Mouse (Mus musculus) erythroblast, embryonic 14.5 days (primary cell): ENCODE results near the gene Bivm. TPM values are rescaled to one million over a fixed set of nuclear protein-coding genes. Genes with fewer than 3 reads are reported as not detected.

Experiments
- H3K27me3 ChIP-seq: 2 replicates; pipeline ENCODE4 v1.6.1; 2012; ENCODE audit warnings: inconsistent platforms; ENCODE audit not compliant: control insufficient read depth
- H3K36me3 ChIP-seq: 2 replicates; pipeline ENCODE4 v1.6.1; 2012; ENCODE audit warnings: mild to moderate bottlenecking, inconsistent platforms; ENCODE audit not compliant: control insufficient read depth
- H3K4me1 ChIP-seq: 2 replicates; pipeline ENCODE4 v1.6.1; 2012; ENCODE audit warnings: inconsistent platforms; ENCODE audit not compliant: control insufficient read depth
- H3K4me3 ChIP-seq: replicated peaks from 2 replicates; pipeline ENCODE3; 2012; ENCODE audit warnings: moderate library complexity, mild to moderate bottlenecking, inconsistent platforms
- H3K9me3 ChIP-seq: 2 replicates; pipeline ENCODE4 v1.6.1; 2012; ENCODE audit warnings: low read length, inconsistent platforms, mixed read lengths; ENCODE audit not compliant: control insufficient read depth
- GATA1 ChIP-seq: IDR thresholded peaks from 2 replicates; pipeline ENCODE4 v1.6.1; 2012; ENCODE audit warnings: low read length, inconsistent platforms, mixed read lengths
- TAL1 ChIP-seq: IDR thresholded peaks from 3 replicates; pipeline ENCODE4 v1.6.1; 2012; ENCODE audit warnings: low read length, inconsistent platforms, mixed read lengths
- polyA plus RNA-seq: library from polyadenylated mRNA; stranded (reverse); fragments of >175 nt; gene quantifications from 2 replicates; pipeline ENCODE4 v1.2.3, GENCODE M21; 2012

Bivm gene
- 0.06 TPM in 1 of 2 replicates, not detected in the other for polyA plus RNA-seq

DNA sequence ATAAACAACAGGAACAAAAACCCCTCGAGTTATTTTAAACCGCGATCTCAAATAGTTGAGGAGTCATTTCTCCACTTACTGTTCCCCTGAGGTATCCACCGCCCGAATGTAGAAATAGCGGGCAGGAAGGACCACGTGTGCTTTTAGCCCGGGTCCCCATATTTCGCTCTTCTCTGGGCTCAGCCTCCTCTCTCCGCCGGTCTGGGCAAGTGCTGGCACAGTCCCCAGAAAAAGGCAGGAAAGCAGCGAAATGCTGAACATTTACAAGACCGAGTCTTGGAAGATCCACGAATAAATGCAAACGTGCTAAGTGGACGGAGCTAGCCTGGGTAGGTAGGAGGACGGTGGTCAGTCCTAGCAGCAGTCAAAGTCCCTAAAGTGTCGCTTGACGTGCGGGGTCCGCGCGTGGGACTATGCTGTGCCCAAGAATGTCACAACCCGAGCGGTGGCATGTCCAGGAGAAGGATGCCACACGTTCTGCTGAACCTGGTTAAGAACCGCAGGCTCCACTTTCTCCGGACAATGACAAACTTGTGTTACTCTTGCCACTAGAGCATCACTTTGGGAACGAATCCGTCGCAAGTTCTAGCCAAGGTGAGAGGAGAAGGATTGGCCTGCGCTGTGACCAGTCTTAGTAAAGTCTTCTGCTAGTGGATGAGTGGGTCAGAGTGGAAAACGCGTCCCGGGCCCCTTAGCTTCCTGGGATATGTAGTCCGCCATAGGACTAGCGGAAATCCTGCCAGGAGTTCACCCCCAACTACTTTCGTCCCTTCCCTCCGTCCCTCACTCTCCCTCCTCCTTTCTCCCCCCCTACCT lies at the start of gene Bivm, which contains the start of gene Kdelc1:
Gene Bivm (plus strand): TSS at position 719 of the 816 bp plus-strand sequence.
Gene Kdelc1 (minus strand): TSS at position 570 of the 816 bp plus-strand sequence.
- Histone ChIP-seq H3K36me3 (peaks cover 17% of the 10 kb centered on the region), H3K4me1 (peaks cover 30% of the 10 kb centered on the region), H3K27me3 (no peaks in the 10 kb centered on the region), H3K4me3 (peak within 1 kb of the TSS; percentile 71), H3K9me3 (no peaks in the 10 kb centered on the region)
- TF ChIP-seq GATA1 (no peak), TAL1 (no peak)

DNA sequence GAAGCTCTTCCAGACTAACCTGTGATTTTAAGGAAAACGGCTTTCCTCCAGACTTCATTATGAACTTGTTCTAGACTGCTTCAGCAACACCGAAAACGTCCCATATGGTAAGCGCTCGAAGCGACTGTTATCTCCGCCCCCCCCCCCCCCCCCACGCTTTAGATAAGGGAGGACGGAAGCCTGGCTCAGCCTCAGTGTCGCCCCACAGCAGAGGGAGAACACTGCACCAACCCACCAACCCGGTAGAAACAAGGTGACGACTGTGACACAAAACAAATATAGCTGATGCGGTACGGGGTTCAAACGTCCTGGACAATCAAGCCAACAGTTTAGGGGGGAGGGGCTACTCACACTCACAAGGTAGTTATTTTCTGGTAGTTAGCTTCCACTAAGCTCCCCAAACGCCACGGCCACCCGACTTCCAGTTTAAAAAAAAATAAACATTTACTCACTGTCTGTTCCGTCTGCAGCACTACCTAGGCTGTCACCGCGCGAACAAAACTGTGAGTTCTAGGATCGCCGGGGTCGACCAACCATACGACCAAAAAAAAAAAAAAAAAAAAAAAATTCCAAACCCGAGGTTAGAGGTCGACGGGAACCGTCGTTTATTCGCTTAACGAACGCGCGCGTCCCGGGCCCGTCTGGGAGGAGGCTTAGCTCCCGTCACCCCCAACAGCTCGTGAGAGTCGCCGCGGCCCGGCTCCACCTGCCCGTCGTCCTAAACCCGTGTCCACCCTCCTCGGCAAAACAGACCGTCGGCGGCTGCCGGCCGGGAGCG lies 17.1 kb upstream of the Bivm start:
- Histone ChIP-seq H3K9me3 (no peaks in the 10 kb centered on the region), H3K36me3 (peaks cover 32% of the 10 kb centered on the region), H3K4me3 (peak overlapping the region; percentile 84), H3K27me3 (no peaks in the 10 kb centered on the region), H3K4me1 (peaks cover 21% of the 10 kb centered on the region)
- TF ChIP-seq TAL1, result no peak
- TF ChIP-seq GATA1, result peak; percentile 71

DNA sequence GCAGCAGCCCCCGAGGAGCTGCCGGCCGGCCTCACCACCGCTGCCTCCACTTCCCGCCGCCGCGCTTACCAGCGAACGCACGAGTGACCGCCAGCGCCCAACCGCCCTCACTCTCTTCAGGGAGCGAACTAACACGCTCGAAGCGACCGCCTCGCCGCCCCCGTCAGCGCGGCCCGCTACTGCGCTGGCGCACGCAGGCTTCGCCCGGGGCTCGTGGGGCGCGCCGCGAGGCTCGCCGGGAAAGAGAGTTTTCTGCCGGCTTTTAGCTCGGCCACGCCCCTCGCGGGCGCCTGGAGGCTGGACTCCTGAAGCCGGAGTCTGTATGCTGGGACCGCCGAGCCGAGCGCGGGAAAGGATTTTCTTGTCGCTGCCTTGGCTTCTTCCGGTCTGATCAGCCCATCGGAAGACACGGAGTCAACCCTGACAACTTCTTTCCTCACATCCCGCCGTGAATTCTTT lies 16.5 kb upstream of the Bivm start, which contains the start of gene Tex30:
Gene Tex30 (minus strand): TSS at position 183 of the 459 bp plus-strand sequence.
- H3K36me3 ChIP-seq, result peaks cover 28% of the 10 kb centered on the region

DNA sequence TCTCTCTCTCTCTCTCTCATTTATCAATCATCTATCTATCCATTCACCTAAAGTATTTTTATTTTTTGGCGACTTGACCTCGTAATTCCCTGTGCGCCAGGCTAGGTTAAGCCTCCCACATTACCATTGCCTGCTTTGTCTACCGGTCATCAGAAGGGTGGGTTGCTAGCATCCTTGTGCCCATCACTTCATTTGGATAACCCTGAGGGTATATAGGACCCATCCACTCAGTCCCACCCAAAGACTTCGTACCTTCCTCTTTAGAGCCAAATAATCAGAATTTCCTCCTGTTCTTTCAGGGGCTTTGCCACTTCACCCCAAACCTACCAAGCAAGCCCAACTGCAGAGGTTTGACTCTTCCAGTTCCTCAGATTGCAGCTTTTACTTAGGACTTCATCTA lies 15.8 kb upstream of the Bivm start:
- H3K9me3 ChIP-seq, result no peaks in the 10 kb centered on the region
- TF ChIP-seq TAL1 (no peak), GATA1 (no peak)
- no peaks in the 10 kb centered on the region for H3K27me3 ChIP-seq
- peak overlapping the region; percentile 84 for H3K4me3 ChIP-seq
- peaks cover 19% of the 10 kb centered on the region for H3K4me1 ChIP-seq
- peaks cover 27% of the 10 kb centered on the region for H3K36me3 ChIP-seq

More for the DNA sequence above, 16.5 kb upstream of the Bivm start, which contains the start of gene Tex30:
- no peaks in the 10 kb centered on the region for H3K27me3 ChIP-seq
- TF ChIP-seq GATA1, result peak; percentile 85
- no peak for TF ChIP-seq TAL1
- H3K4me3 ChIP-seq, result peak within 1 kb of the TSS; percentile 84
- H3K4me1 ChIP-seq, result peaks cover 21% of the 10 kb centered on the region
- H3K9me3 ChIP-seq, result no peaks in the 10 kb centered on the region

DNA sequence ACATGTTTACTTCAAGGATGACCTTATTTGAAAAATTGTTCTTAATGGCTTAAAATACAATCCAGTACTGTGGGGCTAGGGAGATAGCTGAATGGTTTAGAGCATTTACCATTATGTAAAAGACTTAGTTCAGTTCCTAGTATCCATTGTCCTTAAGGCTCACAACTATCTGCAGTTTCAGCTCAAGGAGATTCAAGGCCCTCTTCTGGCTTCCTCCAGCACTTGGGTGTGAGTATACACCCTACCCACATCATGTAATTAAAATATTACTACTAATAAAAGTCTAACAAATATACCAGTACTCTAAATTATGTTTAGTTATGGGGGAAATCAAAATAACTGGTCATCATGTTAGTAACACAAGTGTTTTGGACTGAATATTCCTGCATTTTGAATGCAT lies 1.2 kb upstream of the Bivm start:
- H3K36me3 ChIP-seq, result peaks cover 24% of the 10 kb centered on the region
- TF ChIP-seq GATA1 (no peak), TAL1 (no peak)
- H3K4me1 ChIP-seq, result peaks cover 30% of the 10 kb centered on the region
- peak overlapping the region; percentile 71 for H3K4me3 ChIP-seq
- no peaks in the 10 kb centered on the region for H3K9me3 ChIP-seq
- no peaks in the 10 kb centered on the region for H3K27me3 ChIP-seq

DNA sequence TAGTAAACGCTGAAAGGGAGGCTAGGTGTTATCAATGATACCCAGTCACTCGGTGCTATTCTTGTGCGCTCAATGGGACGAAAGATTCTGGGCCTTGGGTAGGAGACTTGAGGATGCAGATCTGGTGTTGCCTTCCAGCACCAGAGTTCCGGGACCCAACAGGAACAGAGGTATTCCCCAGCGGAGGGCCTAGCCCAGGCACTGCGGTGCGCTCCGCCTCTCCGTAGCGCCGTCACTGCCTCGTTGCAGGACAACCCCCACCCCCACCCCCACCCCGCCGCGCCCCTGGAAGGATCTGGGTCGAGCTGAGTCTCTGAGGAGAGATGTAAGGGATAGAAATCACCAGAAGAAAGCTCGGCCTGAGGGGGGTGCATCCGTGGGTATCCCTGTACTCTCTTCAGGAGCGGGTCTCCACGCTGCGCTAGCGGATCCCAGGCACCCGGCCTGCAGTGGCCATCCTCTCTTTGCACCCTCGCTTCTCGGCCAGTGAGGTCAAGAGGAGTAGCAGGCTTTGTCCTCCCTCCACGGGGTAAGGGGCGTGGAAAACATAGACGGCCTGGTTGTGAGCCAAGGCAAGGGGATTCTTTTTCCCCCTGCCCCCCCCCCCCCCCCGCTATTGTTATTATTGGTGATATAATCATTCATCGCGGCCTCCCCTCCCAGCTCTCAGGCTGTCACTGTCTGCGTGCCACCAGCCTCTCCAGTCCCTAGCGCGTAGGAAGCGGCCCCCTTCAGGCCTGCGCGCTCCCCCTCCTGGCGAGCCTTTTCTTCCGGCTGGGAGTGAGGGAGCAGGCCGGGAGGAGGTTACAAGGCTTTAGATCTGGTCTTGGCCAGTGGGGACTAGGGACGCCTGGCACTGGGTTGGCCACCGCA lies 680 bp downstream of the Bivm start:
- Histone ChIP-seq H3K27me3 (no peaks in the 10 kb centered on the region), H3K9me3 (no peaks in the 10 kb centered on the region), H3K4me1 (peaks cover 30% of the 10 kb centered on the region), H3K36me3 (peaks cover 10% of the 10 kb centered on the region), H3K4me3 (peak overlapping the region; percentile 71)
- TF ChIP-seq TAL1, result no peak
- no peak for TF ChIP-seq GATA1

DNA sequence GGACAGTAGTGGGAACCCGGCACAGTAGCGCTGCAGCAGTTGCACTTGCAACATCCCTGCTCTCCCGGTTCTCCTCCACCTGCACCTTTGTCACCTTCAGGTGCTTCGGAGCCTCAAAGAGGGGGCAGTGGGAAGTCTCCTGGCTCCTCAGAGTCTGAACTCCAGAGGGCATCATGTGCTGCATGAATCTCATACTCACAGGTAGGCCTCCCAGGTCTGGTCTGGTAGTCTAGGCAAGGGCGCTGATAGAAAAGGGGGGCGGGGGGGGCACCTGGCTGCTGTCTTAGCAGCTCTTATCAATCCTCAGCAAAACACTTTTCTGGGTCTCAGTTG lies 1.3 kb downstream of the Bivm start:
- TF ChIP-seq TAL1, result no peak
- no peak for TF ChIP-seq GATA1
- no peaks in the 10 kb centered on the region for H3K9me3 ChIP-seq
- peaks cover 30% of the 10 kb centered on the region for H3K4me1 ChIP-seq
- peaks cover 4% of the 10 kb centered on the region for H3K36me3 ChIP-seq
- H3K4me3 ChIP-seq, result peak overlapping the region; percentile 71
- no peaks in the 10 kb centered on the region for H3K27me3 ChIP-seq

DNA sequence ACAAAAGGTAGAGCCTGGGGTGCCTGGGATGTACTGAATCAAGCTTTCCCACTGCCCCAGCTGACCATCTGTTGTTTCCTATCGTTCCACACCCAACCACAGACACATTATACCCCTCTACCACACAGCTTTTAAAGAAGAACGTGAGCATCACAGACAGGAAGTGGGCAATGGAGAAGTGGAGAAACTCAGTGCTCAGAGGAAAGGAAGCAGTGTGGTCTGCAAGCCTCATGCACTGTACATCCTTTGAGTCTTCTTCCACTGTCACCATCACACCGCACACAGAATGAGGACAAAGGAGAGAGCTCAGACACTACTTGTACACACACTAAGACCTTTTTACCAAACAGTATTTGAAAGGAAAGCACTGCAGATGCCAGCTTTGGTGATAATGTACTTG lies 3.5 kb downstream of the Bivm start:
- no peak for TF ChIP-seq TAL1
- no peak for TF ChIP-seq GATA1
- no peaks in the 10 kb centered on the region for H3K9me3 ChIP-seq
- peaks cover 3% of the 10 kb centered on the region for H3K36me3 ChIP-seq
- peaks cover 30% of the 10 kb centered on the region for H3K4me1 ChIP-seq
- no peak overlapping the region for H3K4me3 ChIP-seq
- no peaks in the 10 kb centered on the region for H3K27me3 ChIP-seq
